In genomic region chr16:93669521-93669920, GRCm38 (mm10) we compare ENCODE assay signal across 22 mouse cellular contexts. TPM values are rescaled to one million over a fixed set of nuclear protein-coding genes. Genes with fewer than 3 reads are reported as not detected.
"Had no signal": no experiment of that assay in that cellular context is flagged by ENCODE, and none has a peak within 500 bp of the region (broad histone marks: within the 10 kb centered on the region; RNA-seq: fewer than 3 reads in every experiment).

No protein-coding gene starts in this region.

- H3K36me3 ChIP-seq: lung, embryonic 15.5 days; midbrain, embryonic 12.5 days; neural tube, embryonic 13.5 days; neural tube, embryonic 15.5 days; stomach, embryonic 15.5 days had no signal

- H3K27ac ChIP-seq: lung, embryonic 15.5 days; macrophage; midbrain, embryonic 12.5 days; neural tube, embryonic 13.5 days; neural tube, embryonic 15.5 days; stomach, embryonic 15.5 days had no signal

- H3K9me3 ChIP-seq: lung, embryonic 15.5 days; stomach, embryonic 15.5 days had no signal

- H3K27me3 ChIP-seq: lung, embryonic 15.5 days; megakaryocyte, embryonic 14.5 days; midbrain, embryonic 12.5 days; neural tube, embryonic 13.5 days; neural tube, embryonic 15.5 days; stomach, embryonic 15.5 days had no signal

- H3K4me1 ChIP-seq: lung, embryonic 15.5 days; megakaryocyte, embryonic 14.5 days; midbrain, embryonic 12.5 days; neural tube, embryonic 13.5 days; neural tube, embryonic 15.5 days; stomach, embryonic 15.5 days had no signal

- H3K4me3 ChIP-seq: lung, embryonic 15.5 days; megakaryocyte, embryonic 14.5 days; midbrain, embryonic 12.5 days; myocyte; neural tube, embryonic 13.5 days; neural tube, embryonic 15.5 days; stomach, embryonic 15.5 days had no signal

- DNase-seq: liver, postnatal 0 days; lung, adult 2 months; lung, postnatal 14 days; lung, postnatal 36 days; midbrain, embryonic 14.5 days; right cerebral cortex, postnatal 14 days; thymus, adult 18-20 months; thymus, postnatal 14 days; thymus, postnatal 36 days had no signal

RNA-seq across cellular contexts. Expression of gene Gm5678, which starts 41.6 kb away (rescaled TPM):
- total RNA-seq: megakaryocyte progenitor cell, adult 5-6 weeks had no signal
- polyA plus RNA-seq: liver, postnatal 0 days; lung, adult 2 months; lung, embryonic 15.5 days; lung, postnatal 0 days; macrophage; midbrain, embryonic 12.5 days; midbrain, embryonic 14.5 days; midbrain, embryonic 16.5 days; myocyte; neural tube, embryonic 11.5 days; neural tube, embryonic 13.5 days; neural tube, embryonic 15.5 days; spleen, adult 2 months had no signal
